Mouse (Mus musculus) limb, embryonic 11.5 days (tissue): ENCODE measurements around the gene Ntn1. TPM values are rescaled to one million over a fixed set of nuclear protein-coding genes. Genes with fewer than 3 reads are reported as not detected.

Experiments
- microRNA-seq: library from miRNA; unstranded; fragments of <30 nt; microRNA quantifications from one replicate; pipeline ENCODE4, GENCODE M21; 2016
- polyA plus RNA-seq: library from polyadenylated mRNA; unstranded; fragments of >200 nt; fragmentation: Nextera tagmentation; extraction: Ambion mirVana; gene quantifications from 2 replicates; pipeline ENCODE4 v1.2.1, GENCODE M21; 2014

Ntn1 gene
- polyA plus RNA-seq, 1 experiment from 2014 or later = 3.3 TPM

Small RNA genes lying within 50 kb of the gene (microRNA-seq; reads per million reads assigned to microRNA genes)
- not detected for gene Mir6406

Other genes starting within 250 kb of the Ntn1 start
- gene Pik3r5, start 31.3 kb upstream of the Ntn1 start, polyA plus RNA-seq = 1.2 and 1.7 TPM in 2 replicates
- gene Pik3r6, start 102.2 kb upstream of the Ntn1 start, polyA plus RNA-seq = 1.3 and 1.6 TPM in 2 replicates
- not detected in 2 replicates for gene Mfsd6l, start 155.4 kb upstream of the Ntn1 start, polyA plus RNA-seq
- 1.0 and 1.4 TPM in 2 replicates for gene Ccdc42, start 186.2 kb upstream of the Ntn1 start, polyA plus RNA-seq